Mouse (Mus musculus) midbrain, embryonic 16.5 days (tissue): ENCODE results near the gene Gm5624. TPM values are rescaled to one million over a fixed set of nuclear protein-coding genes. Genes with fewer than 3 reads are reported as not detected.
"Not testable (repeated sequence)": the region's sequence is repeated elsewhere in the genome, so short reads cannot be mapped to it uniquely, and the experiment has no call there.

ENCODE experiments used
- ATAC-seq: fragments of 200-750 bp; cut with Nextera tagmentation; 2 replicates; pipeline ENCODE4 v1.8.0; 2017; ENCODE audit warnings: moderate TSS enrichment
- H3K27ac ChIP-seq: fragments of 300-500 bp; sonication (generic); 2 replicates; pipeline ENCODE4 v1.5.1; 2014; ENCODE audit warnings: mild to moderate bottlenecking, low read length, mixed read lengths
- H3K27me3 ChIP-seq: fragments of 300-500 bp; sonication (generic); 2 replicates; pipeline ENCODE4 v1.6.1; 2014; ENCODE audit warnings: low read depth, low read length, mixed read lengths; ENCODE audit not compliant: control insufficient read depth, insufficient read depth
- H3K36me3 ChIP-seq: fragments of 300-500 bp; sonication (generic); 2 replicates; pipeline ENCODE4 v1.6.1; 2014; ENCODE audit warnings: mild to moderate bottlenecking, low read length, moderate library complexity, mixed read lengths; ENCODE audit not compliant: control insufficient read depth, insufficient read depth
- H3K4me1 ChIP-seq: fragments of 300-500 bp; sonication (generic); 2 replicates; pipeline ENCODE4 v1.6.1; 2014; ENCODE audit warnings: mild to moderate bottlenecking, low read length, mixed read lengths; ENCODE audit not compliant: control insufficient read depth, insufficient read depth
- H3K4me2 ChIP-seq: fragments of 300-500 bp; sonication (generic); 2 replicates; pipeline ENCODE4 v1.6.1; 2014; ENCODE audit warnings: mild to moderate bottlenecking, low read length, mixed read lengths
- H3K4me3 ChIP-seq: fragments of 300-500 bp; sonication (generic); 2 replicates; pipeline ENCODE4 v1.5.1; 2014; ENCODE audit warnings: low read depth, mild to moderate bottlenecking, low read length, moderate library complexity, mixed read lengths
- H3K9ac ChIP-seq: fragments of 300-500 bp; sonication (generic); 2 replicates; pipeline ENCODE4 v1.6.1; 2014; ENCODE audit warnings: low read depth, low read length, mixed read lengths
- H3K9me3 ChIP-seq: fragments of 300-500 bp; sonication (generic); replicated peaks from 2 replicates; pipeline ENCODE4 v1.6.1; 2014; ENCODE audit warnings: mild to moderate bottlenecking, low read length, mixed read lengths; ENCODE audit not compliant: control insufficient read depth, poor library complexity, severe bottlenecking
- WGBS: fragments of 180-500 bp; shearing (Covaris S2); extraction: QIAGEN DNeasy Blood & Tissue Kit; methylation state at CpG from one replicate; pipeline ENCODE4 v1.1.7; 2014; 5-methylcytosine and 5-hydroxymethylcytosine counted together
- polyA plus RNA-seq: library from polyadenylated mRNA; unstranded; fragments of >200 nt; fragmentation: Nextera tagmentation; extraction: Ambion mirVana; gene quantifications from 2 replicates; pipeline ENCODE4 v1.2.1, GENCODE M21; 2015

Gene Gm5624
- not detected in 2 replicates for polyA plus RNA-seq

DNA sequence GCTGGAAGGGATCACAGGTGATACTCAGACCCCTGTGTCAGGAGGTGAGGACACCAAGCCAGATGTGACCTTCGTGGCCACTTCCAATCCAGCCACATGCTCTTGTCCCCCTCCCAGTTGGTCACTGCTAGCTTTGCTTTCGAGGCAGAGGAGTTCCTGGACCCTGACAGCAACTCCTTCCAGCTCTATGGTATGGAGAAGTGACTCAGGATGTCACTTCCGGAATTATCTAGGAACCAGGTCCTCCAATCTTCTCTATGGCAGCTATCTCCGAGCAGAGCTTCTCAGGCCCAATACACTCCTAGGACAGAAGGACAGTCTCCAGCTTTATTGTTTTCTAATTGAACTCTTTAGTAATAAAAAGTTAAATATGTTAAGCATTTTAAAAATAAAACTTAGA, at the start of gene Gm5624:
Gene Gm5624, minus strand, starts transcription at position 202 of the 400 bp plus-strand sequence.
- H3K27me3 ChIP-seq, H3K4me2 ChIP-seq, H3K36me3 ChIP-seq, H3K27ac ChIP-seq, H3K9ac ChIP-seq, H3K9me3 ChIP-seq, H3K4me3 ChIP-seq, ATAC-seq, H3K4me1 ChIP-seq: not testable (repeated sequence)
- 72% methylated on average over 4 of the region's 4 CpGs for WGBS

DNA sequence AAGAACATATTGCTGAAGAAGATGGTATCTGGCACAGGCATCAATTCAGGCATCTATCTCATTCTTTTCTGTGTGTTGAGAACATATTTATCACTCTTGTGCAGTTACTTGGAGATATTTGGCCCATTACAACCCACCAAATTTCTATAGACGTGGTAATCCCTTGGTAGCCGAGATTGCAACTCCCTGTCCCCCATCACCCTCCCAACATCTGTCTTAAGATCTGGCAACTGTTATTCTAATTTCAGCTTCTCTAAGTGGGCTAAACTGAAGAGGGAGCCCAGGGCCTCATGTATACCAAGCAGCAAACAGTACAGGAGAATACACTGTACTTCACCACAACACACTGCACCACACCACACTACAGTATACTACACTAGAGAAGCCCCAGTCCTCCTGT, 36.0 kb downstream of the Gm5624 start:
- not testable (repeated sequence) for H3K36me3 ChIP-seq, ATAC-seq, H3K9ac ChIP-seq, H3K9me3 ChIP-seq, H3K4me3 ChIP-seq, H3K4me2 ChIP-seq, H3K4me1 ChIP-seq, H3K27me3 ChIP-seq, H3K27ac ChIP-seq
- 93% methylated on average over 2 of the region's 2 CpGs for WGBS

DNA sequence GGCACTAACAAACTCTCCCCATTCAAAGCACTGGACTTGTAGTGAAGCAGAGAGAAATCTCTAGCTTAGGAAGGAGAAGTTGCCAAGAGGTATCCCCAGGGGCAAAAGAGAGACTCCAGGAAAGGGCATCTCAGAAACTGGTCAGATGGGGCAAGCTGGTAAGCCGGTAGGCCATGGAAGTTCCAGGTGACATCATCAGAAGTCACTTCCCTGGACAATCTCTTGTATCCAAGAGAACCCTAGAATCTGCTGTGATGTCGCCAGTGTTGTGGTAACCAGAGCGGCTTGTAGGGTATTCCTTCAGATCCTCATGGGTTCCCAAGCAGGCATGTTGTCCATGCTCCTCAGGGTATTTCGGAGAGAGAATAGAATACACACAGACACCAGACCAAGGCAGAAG, 44.9 kb downstream of the Gm5624 start, which contains the start of gene Gm8247:
Gene Gm8247, plus strand, starts transcription at position 301 of the 400 bp plus-strand sequence.
- WGBS: 98% methylated on average over 4 of the region's 4 CpGs
- not testable (repeated sequence) for ATAC-seq

DNA sequence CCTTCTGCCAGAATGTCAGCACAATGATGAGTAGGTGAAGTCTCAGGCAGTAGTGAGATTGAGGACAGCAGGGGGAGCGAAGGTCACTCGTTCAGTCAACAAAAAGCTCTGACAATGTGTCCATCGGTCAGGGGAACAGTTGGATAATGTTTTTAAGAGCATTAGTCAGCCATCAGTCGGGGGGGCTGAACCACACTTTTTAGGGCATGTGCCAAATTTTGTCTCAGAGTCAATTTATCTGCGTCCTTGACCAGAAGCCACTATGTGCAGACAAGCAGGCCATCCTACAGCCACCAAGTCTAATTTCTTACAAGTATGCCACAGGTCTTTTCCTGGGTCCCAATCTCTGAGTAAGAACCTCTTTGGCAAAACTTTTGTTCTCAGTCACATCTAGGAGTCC, 79.8 kb downstream of the Gm5624 start:
- H3K4me2 ChIP-seq, H3K4me3 ChIP-seq, ATAC-seq, H3K27ac ChIP-seq, H3K9me3 ChIP-seq, H3K27me3 ChIP-seq, H3K9ac ChIP-seq, H3K4me1 ChIP-seq, H3K36me3 ChIP-seq: not testable (repeated sequence)
- whole genome bisulfite sequencing: 84% methylated on average over 3 of the region's 5 CpGs

More for the DNA sequence above, 44.9 kb downstream of the Gm5624 start, which contains the start of gene Gm8247:
- H3K27ac ChIP-seq, H3K36me3 ChIP-seq, H3K4me1 ChIP-seq, H3K4me3 ChIP-seq, H3K9me3 ChIP-seq, H3K27me3 ChIP-seq, H3K9ac ChIP-seq, H3K4me2 ChIP-seq: not testable (repeated sequence)

DNA sequence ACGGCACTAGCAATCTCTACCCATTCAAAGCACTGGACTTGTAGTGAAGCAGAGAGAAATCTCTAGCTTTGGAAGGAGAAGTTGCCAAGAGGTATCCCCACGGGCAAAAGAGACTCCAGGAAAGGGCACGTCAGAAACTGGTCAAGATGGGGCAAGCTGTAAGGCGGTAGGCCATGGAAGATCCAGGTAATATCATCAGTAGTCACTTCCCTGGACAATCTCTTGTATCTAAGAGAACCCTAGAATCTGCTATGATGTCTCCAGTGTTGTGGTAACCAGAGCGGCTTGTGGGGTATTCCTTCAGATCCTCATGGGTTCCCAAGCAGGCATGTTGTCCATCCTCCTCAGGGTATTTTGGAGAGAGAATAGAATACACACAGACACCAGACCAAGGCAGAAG, 109.8 kb downstream of the Gm5624 start, which contains the start of gene Gm17093:
Gene Gm17093, plus strand, starts transcription at position 301 of the 400 bp plus-strand sequence.
- not testable (repeated sequence) for H3K4me3 ChIP-seq, H3K4me2 ChIP-seq, H3K9me3 ChIP-seq, ATAC-seq, H3K4me1 ChIP-seq, H3K27me3 ChIP-seq, H3K36me3 ChIP-seq, H3K27ac ChIP-seq, H3K9ac ChIP-seq
- 91% methylated on average over 5 of the region's 5 CpGs for WGBS

Other genes starting within 250 kb of the Gm5624 start
- gene Gm3371, start 217.2 kb downstream of the Gm5624 start, polyA plus RNA-seq: not detected in 2 replicates
- gene Gm8232, start 194.3 kb downstream of the Gm5624 start, polyA plus RNA-seq: not detected in 2 replicates
- gene BC061237, start 135.5 kb downstream of the Gm5624 start, polyA plus RNA-seq: not detected in 2 replicates
- gene Gm17093, start 109.7 kb downstream of the Gm5624 start, polyA plus RNA-seq: not detected in 2 replicates
- not detected in 2 replicates for gene Gm8247, start 44.8 kb downstream of the Gm5624 start, polyA plus RNA-seq
- not detected in 2 replicates for gene Gm8257, start 78.5 kb upstream of the Gm5624 start, polyA plus RNA-seq
- gene Gm8267, start 122.4 kb upstream of the Gm5624 start, polyA plus RNA-seq: not detected in 2 replicates
- gene Ptgdr, start 231.4 kb upstream of the Gm5624 start, polyA plus RNA-seq: 0.46 and 0.87 TPM in 2 replicates